Mouse (Mus musculus): ENCODE results near the gene Osbp2.

Gene Osbp2

DNA sequence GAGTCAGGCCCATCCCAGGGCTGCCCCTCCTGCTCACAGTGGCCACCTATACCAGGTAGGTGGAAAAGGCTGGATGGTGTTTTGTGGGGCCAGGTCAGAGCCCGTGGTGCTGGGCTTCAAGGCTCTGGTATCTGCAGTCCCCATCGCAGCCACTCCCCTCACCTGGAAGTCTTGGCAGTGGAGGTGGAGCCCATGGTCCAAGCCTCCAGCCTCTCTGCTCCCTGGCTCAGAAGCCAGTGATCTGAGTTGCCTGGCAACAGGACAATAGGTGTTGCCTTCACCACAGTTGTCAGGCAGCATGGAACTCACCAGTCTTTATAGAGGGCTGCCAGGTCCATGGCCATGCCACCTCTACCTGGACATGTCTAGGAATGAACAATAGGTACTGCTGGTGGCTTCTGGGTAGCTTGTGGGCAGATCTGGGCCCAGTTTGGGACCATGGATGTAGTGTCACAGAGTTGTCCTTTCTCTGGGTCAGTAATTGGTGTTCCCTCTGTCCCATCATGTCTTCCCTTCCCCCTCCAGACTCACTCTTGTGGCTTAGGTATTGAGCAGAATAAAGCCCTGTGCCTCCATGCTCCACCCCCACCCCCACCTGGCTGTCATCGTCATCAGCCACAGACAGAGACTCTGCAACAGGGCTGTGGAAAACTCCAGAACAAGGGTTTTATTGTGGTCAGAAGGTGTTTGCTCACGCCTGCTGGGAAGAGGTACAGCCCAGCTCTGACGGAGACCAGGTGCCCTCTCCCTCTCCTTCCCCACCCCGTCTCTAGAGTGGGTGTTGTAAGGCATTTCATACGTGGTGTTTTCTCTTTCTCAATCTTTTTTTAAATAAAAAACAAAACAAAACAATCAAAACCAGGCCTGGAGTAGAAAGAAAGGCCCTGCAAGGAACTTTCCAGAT lies 160.4 kb downstream of the Osbp2 start:
- DNase-seq (ENCODE audit: low spot score), result no peak

DNA sequence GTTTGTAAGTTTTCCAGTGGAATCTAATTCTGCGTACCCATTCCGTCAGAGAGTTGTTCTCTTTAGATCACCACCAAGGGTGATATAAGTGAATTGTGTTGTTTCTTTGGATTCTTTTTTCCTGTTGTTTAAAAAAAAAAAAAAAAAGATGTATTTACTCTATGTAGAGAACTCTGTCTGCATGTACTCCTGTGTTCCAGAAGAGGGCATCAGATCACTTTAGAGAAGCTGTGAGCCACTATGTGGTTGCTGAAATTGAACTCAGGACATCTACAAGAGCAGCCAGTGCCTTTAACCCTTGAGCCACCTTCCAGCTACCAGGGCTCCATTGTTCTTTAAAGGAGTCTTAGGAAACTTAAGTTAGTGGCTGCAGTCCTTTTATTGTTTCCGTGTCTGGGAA lies 166.3 kb downstream of the Osbp2 start:
- no peak for DNase-seq (ENCODE audit: low spot score)

DNA sequence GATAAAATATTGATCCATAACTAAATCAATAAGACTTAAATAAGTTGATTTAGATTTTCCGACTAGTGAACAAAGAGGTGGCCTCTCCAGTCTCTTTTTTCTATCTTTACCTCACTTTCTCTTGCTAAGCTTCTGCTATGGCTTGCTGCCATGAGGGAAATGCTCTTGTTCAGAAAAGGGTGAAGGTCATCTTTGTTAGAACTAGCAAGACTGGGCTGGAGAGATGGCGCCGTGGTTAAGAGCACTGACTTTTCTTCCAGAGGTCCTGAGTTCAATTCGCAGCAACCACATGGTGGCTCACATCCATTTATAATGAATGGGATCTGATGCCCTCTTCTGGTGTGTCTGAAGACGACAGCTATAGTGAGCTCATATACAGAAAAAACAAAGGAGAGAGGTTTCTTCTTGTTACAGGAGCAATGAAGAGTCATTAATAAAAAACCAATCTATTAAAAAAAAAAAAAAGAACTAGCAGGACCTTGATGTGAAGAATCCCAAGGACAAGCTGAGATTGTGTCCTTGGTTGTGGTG lies 167.6 kb downstream of the Osbp2 start:
- DNase-seq (ENCODE audit: low spot score), result no peak

DNA sequence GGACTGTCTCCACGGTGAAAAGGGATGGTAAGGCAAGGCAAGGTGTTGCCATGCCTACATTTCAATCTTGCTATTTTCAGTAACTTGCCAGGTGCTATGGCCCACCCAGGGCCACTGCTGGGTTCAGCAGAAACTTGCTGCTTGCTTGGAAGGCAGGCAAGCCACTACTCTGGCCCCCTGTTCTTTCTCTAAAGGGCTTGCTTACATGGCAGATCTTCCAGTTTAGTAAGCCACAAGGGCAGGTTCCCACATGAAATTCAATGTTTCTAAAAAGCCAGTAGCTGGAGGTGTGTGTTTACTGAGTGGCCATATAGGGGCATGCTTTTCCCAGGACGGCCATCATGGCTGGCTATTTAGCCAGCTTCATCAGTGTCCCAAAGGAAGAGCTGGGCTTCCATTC lies 172.0 kb downstream of the Osbp2 start:
- DNase-seq (ENCODE audit: low spot score), result no peak

DNA sequence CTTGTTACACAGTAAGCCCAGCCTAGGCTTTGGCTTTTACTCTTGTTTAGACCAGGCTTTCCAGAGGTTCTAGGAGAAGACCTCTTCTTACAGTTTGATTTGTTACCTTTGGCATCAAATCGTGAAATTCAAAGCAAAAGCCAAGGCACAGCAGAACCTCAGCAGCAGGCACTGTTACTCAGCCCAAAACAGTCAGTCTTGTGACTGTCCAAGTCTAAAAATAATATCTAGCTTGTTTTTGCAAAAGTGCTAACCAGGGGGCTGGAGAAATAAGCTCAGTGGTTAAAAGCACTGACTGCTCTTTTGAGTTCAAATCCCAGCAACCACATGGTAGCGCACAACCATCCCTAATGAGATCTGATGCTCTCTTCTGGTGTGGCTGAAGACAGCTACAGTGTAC lies 176.8 kb downstream of the Osbp2 start:
- no peak for DNase-seq (ENCODE audit: low spot score)

DNA sequence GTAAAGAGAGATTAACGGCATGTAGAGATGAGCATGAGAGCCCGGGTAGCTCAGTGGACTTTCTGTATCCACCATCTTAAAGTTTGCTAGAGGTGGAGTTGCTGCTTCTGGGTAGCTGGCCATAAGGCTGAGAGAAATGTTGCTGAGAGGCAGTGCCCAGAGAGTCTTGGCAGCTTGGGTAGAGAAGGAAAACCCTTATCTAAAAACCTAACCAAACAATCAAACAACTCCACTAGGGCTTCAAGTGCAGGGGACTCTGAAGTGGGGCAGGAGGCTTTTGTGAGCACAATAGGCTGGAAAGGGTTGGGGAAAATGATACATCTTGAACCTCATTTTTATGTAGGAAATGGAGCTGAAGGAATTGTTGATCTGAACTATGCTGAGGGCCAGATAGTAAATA lies 177.4 kb downstream of the Osbp2 start:
- DNase-seq (ENCODE audit: low spot score), result no peak

DNA sequence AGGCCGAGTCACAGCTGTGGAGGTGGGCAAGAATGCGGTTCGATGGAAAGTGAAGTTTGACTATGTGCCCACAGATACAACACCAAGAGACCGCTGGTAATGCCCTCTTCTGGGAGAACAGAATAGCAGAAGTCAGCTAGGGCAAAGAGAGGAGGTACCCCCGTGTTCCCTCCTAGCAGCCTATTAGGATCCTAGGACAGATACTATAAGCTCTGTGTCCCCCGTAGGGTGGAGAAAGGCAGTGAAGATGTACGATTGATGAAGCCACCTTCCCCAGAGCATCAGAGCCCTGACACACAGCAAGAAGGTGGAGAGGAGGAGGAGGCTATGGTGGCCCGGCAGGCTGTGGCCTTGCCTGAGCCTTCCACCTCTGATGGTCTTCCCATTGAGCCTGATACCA lies 178.3 kb downstream of the Osbp2 start:
- no peak for DNase-seq (ENCODE audit: low spot score)

DNA sequence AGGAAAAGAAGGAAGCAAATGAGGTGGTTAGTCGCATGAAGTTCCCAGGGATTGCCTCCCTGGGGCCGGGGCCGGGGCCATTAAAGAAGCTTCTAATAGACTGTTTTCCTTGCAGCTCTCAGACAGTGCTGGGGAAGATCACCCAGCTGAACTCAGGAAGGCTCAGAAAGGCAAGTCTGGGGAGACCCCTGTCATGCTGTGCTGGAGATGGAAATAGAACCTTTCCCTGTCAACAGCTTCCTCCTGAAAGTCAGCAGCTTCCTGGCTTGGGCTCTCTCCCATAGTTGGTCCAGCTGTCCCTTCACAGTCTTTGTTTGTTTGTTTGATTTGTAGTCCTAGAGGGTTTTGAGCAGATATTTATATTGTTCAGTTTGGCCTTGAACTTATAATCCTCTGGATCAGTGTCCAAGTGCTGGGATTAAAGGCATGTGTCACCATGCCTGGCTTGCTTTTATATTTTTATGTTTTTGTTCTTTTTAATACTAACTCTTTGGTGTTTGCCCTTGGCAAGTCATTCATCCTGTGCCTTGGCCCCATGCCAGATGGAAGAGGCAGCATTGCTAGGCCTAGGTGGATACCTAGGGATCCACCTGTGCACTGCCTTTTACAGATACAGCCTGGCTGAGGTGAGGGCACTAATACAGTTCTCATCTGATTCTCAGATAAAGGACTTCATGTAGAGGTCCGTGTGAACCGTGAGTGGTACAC lies 178.8 kb downstream of the Osbp2 start:
- no peak for DNase-seq (ENCODE audit: low spot score)

DNA sequence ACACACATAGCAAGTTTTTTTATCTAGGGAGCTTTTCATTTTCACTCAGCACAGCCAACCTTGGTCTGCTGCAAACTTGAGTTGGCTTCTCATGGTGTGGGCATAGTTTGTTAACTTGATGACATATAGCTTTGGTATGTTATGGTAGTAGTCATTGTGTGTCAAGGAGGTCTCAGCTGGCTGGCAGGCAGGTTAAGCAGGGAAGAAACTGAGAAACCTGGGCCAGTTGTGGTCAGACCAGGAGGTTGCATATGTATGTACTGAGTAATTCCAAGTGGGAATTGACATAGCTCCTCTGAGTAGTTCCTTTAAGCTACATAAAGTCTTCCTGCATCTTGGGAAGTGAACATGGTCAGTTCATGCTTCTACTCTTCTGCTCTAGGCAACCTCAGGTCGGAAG lies 179.5 kb downstream of the Osbp2 start:
- no peak for DNase-seq (ENCODE audit: low spot score)

DNA sequence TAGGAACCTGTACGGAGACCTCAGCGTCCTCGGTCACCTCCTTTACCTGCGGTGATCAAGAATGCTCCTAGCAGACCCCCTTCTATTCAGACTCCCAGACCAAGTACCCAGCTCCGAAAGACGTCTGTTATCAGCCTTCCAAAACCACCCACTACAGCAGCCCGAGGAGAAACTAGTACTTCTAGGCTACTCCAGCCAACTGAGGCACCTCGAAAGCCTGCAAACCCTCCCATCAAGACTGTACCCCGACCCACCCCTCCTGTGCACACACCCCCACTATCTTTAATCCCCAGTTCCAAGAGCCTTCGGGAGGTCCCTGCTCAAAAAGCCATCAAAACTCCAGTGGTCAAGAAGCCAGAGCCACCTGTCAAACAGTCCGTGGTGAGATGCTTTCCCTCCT lies 180.0 kb downstream of the Osbp2 start:
- no peak for DNase-seq (ENCODE audit: low spot score)

DNA sequence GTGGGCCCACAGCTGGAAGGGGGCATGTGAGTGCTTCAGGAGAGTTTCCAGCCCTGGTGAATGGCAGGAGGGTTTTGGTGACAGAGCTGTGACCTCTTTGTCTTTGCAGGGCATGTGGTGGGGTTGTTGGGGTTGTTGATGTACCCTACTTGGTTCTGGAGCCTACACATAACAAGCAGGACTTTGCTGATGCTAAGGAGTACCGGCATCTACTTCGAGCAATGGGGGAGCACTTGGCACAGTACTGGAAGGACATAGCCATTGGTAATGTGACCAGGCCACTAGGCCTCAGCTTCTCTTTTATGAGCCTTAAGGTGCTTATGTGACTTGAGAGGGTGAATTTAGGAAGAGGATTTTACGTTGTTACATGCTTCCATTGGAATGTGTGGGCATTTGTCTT lies 183.9 kb downstream of the Osbp2 start:
- DNase-seq (ENCODE audit: low spot score), result no peak

DNA sequence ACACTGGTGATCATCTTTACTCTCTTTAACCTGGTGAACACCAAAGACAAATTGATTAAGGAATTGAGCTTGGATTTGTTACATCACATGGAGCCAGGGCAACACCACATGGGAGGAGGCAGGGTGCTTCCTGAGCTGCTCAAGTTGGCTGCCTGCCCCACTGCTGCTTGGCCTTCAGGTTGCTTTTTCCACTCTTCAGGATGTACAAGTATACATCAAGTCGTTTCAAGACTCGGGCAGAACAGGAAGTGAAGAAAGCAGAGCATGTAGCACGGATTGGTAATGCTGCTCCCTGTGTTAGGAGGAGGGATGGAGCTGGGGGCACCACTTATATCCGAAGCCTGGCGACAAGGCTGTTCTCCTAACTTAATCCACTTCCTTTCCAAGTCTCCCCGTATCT lies 186.5 kb downstream of the Osbp2 start:
- DNase-seq (ENCODE audit: low spot score), result no peak

DNA sequence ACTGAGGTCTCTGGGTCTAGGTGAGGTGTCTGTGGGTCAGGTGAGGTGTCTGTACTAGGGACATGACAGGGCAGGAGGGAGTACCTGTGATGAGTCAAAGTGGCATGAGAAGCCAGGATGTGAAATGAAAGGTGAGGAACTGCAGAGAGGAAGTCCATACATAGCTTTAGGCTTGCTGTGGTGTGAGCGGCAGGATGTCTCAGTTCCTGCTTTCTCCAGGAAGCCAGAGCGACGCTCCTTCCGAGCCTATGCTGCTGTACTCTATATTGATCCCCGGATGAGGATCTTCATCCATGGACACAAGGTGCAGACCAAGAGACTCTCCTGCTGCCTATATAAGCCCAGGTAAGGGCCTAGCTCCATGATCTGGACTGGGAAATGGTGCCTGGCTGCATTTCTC lies 187.3 kb downstream of the Osbp2 start:
- no peak for DNase-seq (ENCODE audit: low spot score)

DNA sequence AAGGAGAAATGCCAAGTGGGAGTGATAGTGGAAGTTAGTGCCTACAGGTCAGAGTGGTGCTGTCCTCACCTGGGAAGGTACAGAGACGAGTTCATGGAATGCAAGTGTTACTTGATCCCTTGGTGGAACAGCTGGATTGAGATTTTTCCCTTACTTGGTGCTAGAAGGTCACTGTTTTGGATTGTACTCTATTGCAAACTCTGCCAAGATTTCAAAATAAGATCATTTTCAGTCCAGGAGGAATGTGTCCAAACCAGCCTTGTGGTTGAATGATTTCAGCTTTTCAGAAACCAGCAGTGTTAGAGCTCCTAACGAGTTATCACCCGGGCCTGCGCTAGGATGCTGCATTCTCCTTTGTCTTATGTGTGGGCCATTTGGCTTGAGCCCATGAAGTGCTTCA lies 189.2 kb downstream of the Osbp2 start:
- DNase-seq (ENCODE audit: low spot score), result no peak

DNA sequence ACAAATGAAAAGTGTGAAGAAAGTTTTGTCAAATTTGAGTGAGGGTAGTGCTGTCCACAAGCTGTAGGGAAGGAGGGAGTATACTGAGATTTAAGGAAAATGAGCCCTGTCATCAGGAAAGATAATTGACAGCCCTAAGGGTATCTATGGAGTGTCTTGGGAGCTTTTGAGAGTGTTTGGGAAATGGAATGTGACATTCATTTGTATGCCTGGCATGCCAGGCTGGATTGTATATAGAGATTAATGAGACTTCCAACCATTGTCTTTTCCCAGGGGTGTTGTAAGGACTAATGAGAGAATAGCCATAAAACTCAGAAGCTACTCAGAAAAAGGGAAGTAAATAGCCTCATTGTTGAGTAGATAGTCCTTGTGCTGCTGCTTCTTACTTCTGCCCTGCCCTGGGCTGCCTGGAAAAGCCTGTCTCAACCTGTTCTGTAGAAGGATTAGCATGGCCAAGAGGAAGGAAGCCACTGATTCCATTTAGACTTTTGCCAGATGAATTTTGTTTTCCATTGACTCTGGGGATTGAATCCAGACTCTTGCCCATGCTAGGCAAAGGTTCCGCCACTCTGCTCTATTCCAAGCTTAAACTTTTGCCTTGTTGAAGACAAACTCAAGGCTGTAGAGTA lies 192.6 kb downstream of the Osbp2 start:
- DNase-seq (ENCODE audit: low spot score), result no peak

DNA sequence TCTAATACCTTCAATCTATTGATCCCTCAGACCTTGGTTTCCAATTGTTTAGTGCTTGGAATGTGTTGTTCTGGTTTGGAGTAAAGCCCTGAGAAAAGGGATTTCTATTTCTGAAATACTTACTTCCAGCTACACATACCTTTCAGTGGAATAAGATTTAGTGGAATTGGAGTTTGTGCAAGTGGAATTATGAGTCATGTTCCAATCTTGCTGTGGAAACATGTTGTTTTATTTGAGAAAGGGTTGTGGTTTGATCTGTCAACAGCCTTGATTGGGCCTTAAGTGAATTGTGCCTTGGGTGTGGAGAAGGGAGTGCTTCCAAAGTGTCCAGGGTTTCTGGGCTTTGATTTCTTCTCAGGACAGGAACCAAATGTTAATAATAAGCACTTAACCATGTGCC lies 193.9 kb downstream of the Osbp2 start:
- no peak for DNase-seq (ENCODE audit: low spot score)

DNA sequence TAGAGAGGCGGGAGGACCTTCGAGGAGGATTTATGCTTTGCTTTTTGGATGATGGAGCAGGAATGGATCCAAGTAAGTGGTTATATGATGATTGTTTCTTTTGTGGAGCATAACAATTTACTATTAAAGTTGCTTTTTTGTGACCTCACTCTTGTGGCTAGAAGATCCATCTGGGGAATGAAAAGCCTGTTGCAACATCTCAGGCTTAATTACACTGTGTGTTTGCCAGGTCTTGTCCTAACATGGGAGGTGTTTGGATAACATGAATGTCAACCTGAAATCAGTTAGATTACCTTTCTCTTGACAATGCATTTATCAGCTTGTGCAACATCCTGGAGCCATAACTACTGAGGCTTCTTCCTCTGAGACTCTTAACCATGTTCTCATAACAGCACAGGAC lies 194.9 kb downstream of the Osbp2 start:
- no peak for DNase-seq (ENCODE audit: low spot score)

DNA sequence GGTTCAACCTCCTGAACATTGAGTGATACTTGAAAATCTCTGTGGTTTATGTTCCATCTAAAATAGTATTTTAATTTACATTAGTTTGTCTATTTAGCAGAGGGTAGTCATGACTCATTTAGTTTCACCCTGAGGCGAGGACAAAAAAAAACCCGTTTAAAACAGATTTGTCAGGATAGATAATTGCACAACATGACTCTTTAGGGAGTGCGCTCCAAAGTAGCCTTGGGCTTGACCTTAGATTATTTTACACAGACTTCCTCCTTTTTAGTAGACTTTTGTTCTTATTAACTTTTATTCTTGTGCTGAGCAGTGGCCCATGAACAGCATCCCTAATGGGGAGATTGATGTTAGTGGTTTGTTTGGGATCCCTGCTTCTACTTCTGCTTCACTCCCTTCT lies 196.2 kb downstream of the Osbp2 start:
- DNase-seq (ENCODE audit: low spot score), result no peak

DNA sequence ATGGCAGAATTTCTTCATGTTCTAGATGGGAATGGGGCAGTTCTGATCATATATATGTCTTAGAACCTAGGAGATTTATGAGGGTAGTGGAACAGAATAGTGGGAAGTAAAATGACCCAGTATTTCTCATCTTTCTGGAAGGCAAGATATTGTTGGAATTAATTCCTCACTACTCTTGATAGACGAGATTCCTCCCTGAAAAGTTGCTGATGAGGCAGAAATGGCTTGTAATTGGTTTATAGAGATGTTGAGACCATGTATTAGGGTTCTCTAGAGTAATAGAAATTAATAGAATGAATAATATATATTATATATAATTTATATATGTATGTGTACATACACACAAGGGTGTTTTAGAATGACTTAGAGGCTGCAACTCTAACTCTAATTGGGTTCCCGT lies 201.7 kb downstream of the Osbp2 start:
- no peak for DNase-seq (ENCODE audit: low spot score)
